Mouse (Mus musculus) right cerebral cortex, adult 18-20 months (tissue): ENCODE data around the gene Tbkbp1.

Experiments
- DNase-seq: peaks from one replicate; pipeline ENCODE4 v3.0.0; 2022; ENCODE audit warnings: mixed read lengths

Gene Tbkbp1

DNA sequence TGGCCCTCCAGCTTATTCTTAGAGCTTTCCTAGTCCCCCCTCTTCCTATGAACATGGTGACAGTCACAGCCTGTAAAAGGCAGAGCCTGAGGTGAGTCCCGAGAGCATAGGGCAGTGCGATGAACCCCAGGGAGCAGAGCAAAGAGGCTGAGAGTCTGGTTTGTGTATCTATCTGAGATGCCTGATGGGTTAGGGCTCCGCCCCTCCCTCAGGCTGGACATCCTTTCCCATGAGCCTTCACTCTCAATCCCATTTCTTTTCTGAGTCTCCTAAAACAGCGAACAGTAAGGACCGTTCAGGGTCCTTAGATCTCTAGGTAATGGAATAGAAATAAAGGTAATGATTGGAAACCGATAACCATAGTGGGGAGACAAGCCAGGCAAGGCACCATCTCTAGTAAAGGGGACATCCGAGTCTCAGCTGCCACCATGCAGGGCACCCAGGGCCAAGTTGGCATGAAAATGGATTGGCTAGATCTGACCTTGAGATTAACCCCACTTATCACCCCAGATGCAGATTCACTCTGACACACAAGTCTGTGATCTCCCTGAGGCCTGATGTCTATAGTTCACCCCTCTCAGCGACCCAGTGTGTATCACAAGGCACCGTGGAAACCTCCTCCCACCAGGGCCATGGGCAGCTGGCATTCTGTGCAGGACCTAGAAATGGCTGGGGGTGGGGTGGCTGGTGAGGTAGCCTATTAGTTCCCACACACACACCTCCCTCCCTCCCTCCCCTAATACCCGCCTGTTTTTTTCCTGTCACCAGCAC lies 26.8 kb downstream of the Tbkbp1 start:
- no peak for DNase-seq

GRCm38 (mm10) chr11:97123282-97123890 lies 27.9 kb downstream of the Tbkbp1 start:
- no peak for DNase-seq

GRCm38 (mm10) chr11:97120641-97121040 lies 30.7 kb downstream of the Tbkbp1 start:
- no peak for DNase-seq

GRCm38 (mm10) chr11:97120221-97120620 lies 31.1 kb downstream of the Tbkbp1 start:
- DNase-seq: no peak

GRCm38 (mm10) chr11:97115797-97116196 lies 35.5 kb downstream of the Tbkbp1 start:
- no peak for DNase-seq

DNA sequence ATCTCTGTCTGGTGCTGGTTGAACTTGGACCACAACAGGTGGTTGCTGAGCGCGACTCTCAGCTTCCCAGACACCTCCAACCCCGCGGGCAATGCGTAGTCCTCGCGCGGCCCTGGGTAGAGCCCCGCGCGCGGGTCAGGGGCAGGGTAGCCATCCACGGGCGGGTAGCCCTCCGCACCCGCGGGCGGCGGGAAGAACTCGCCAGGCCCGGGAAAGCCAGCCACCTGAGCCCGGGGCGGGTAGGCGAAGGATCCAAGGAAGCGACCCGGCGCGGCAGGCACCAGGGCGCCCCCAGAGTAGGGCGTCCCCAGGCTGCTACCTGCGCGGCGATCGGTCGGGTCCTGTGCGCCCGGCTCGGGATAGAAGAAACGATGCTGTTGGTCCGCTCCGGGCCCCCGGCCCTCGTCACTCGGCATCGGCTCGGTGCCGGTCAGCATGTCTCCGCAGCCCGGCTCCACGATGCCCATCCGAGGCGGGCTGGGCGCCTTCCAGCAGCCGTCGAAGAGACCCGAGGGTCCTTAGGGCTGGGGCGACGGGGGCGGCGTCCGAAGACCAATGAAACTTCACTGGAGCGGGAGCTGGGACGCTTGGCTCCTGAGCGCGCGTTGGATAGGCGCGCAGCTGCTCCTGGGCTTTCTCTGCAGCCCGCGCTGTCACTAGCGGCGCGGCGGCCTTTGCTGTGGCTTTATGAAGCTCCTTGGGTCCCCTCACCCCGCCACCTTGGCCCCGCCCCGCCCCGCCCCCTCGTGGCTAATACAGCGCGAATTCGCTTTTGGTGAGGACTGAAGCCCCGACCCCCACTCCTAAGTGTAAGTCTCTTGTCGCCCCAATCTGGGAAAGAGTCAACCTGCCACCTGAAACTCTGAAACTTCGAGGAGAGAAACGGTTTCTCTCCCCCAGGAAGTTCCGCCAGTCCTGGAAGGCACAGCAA lies 36.4 kb downstream of the Tbkbp1 start, which contains the start of gene Tbx21:
TSS of gene Tbx21 (minus strand) at position 661 of the 931 bp plus-strand sequence.
- no peak for DNase-seq

DNA sequence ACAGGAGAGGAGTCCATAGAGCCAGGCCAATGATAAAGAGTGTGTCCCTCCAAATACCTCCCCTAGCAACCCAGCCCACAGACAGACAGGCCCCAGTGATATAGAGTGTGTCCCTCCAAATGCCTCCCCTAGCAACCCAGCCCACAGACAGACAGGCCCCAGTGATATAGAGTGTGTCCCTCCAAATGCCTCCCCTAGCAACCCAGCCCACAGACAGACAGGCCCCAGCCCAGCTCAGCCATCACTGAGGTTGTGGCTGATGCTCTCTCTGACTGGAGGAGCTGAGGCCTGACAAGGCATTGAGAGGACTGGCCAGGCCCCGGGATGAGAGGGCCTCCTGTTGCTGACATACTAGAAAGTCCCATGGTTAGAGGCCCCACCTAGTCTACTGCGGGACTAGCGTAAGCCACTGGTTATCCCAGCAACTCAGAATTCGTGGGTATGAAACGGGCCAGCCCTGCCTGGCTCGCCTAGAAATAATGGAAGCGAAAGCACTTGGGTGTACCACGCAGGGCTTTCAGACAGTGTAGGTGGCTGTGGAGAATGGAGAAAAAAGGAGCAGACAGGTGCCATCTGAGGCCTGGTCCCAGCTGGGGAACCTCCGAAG lies 38.7 kb downstream of the Tbkbp1 start:
- no peak for DNase-seq

DNA sequence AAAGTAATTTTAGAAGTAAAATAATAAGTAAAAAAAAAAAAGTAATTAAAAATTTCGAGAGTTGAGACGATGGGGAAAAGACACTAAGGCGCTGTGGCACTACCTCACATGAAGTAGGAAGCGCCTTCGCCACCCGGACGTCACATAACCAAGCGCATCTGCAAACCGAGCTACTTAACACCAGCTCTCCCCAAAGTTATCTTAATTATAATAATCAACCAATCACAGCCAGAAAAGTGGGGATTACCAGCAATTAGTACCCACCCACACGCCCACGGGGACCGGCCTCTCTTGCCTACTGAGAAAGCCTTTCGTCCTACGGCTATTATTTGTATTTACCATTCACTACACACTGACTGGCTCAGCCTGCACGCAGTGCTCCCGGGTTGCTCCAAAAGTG lies 42.3 kb downstream of the Tbkbp1 start:
- DNase-seq: no peak

DNA sequence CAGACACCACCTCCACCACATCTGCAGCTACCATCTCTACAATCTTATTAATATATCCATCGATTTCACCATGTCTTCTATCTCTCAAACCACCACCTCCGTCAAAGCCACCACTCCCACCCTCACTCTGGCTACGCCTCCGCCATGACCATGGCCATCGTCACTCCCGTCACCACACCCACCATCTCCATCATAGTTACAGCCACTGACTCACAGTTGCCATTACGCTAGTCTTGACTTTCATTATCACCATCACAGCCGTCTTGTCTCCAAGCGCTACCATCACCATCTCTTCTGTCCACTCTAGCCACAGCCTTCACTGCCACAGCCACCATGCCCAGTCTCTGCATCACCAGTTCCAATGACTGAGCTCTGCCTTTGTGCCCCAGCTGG lies 47.2 kb downstream of the Tbkbp1 start:
- DNase-seq: no peak

DNA sequence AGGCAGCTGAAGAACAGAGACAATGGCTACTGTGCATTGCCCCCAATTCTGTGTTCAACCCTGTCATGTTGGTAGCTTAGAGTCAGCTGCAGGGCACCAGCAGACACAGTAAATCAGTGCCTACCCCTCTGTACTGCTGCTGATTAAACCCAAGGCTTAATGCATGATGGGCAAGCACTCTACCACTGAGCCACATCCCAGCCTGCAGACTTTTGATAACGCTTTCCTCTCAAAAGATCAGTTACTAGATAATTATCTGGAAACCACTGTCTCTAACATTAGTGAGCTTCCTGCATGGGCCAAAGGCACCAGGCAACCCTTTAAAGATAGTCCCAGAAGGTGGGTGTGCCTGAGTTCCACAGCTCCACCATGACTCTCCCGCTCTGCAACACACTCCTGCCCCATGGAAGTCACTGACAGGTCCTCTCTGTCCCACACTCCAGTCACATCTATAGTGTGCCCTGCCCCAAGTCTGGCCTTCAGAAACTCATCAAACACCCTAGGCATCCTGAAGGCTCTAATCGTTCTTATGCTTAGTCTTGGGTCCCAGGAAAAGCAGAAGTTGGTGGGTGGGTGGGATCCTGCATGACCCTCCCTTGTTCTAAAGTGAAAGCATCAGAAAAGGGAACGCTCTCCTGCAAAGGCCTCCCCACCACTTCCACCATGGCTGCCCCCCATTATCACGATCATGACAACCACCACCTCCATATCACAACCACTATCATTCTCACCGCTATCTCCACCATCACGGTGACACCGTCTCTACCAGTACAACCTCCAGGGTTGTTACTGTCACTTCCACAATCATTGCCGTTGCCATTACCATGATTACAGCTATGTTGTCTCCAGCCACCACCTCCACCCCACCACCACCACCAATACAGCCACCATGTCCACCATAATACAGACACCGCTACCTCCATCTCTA lies 47.9 kb downstream of the Tbkbp1 start:
- no peak for DNase-seq

- DNase-seq: peak; percentile 27
Observed at GRCm38 (mm10) chr11:97101722-97102121, 49.6 kb downstream of the Tbkbp1 start.

- no peak for DNase-seq
Observed at GRCm38 (mm10) chr11:97098791-97099190, 52.5 kb downstream of the Tbkbp1 start.

DNA sequence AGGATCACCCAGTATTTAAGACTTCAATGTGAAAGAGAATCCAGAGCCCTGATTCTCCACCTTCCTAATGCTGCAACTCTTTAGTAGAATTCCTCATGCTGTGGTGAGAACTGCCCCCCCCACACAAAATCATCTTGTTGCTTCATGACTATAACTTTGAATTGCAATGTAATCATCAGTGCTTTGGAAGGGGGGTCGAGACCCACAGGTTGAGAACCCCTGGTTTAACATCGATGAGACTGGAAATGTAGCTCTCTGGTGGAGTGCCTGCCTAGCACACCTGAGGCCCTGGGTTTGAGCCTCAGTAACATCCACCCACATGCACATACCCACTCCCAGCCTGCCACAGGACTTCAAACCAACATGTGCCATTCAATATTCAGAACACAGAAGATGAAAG lies 56.7 kb downstream of the Tbkbp1 start:
- no peak for DNase-seq

DNA sequence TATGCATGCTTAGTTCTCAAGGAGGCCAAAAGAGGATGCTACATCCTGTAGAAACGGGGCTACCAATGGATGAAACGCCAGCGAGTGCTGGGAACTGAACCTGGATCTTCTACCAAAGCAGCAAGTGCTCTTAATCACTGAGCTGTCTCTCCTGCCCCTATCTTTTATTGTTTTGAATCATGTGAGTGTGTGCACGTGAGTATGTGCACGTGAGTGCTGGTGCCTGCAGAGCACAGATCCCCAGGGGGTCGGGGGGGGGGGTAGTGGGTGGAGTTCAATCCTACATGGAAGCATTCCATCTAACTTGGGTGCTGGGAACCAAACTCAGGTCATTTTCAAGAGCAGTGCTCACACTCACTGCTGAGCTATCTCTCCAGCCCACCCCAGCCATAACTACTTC lies 64.9 kb downstream of the Tbkbp1 start:
- no peak for DNase-seq
